Mouse (Mus musculus): ENCODE measurements at regions not wholly inside any gene's neighbourhood (a gene's known extent, or its start where the extent isn't known, plus 50 kb on each side); places are given as distances from the start of the nearest gene placed in this dataset.

DNA sequence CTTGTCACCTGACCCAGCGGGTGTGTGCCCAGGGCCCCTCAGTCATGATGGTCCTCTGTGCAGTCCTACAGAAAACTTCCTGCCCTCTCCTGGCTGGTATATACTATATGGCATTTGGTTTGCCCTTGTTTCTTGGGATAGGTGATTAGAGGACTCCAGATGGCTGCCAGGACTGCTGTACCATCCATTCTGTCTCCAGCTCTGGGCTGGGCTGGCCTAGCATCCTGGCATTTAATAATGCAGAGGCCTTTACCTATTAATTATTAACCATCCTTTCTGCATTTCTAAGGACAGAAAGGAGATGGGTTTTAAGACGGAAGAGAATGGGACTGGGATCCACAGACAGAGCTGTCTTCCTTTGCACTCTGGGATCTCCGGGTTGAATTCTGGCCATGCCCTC, 288.7 kb upstream of the Myt1l start:
- Histone ChIP-seq H3K4me3 (ENCODE audit: control insufficient read depth in 1 of 2, insufficient read depth in 1 of 2, low read depth in 2 of 2, low read length in 2 of 2) (no peak overlapping the region), H3K36me3 (ENCODE audit: control insufficient read depth in 1 of 2, insufficient read depth in 2 of 2, low read length in 2 of 2) (no peaks in the 10 kb centered on the region), H3K27ac (ENCODE audit: control insufficient read depth, low read depth, low read length) (no peak overlapping the region), H3K9ac (ENCODE audit: control insufficient read depth, low read depth, low read length, poor library complexity, severe bottlenecking) (no peak overlapping the region), H3K79me2 (ENCODE audit: control insufficient read depth, insufficient read depth, low read length, poor library complexity) (no peaks in the 10 kb centered on the region), H3K27me3 (ENCODE audit: control insufficient read depth in 1 of 2, insufficient read depth in 2 of 2, low read length in 2 of 2) (no peaks in the 10 kb centered on the region), H3K9me3 (replicated peaks; ENCODE audit: insufficient read depth, low read length) (no peaks in the 10 kb centered on the region), H3K4me1 (ENCODE audit: control insufficient read depth in 1 of 2, insufficient read depth in 2 of 2, low read length in 2 of 2) (no peaks in the 10 kb centered on the region)
- DNase-seq (ENCODE audit: low read depth, low spot score) = no peak
- TF ChIP-seq MEF2A (IDR thresholded peaks at IDR 0.05; ENCODE audit: extremely low read depth, insufficient replicate concordance, low read depth, low read length, poor library complexity, severe bottlenecking) = no peak
- TF ChIP-seq MYB (IDR thresholded peaks at IDR 0.05; ENCODE audit: low read depth, low read length) = no peak
- TF ChIP-seq RCOR1 (IDR thresholded peaks at IDR 0.05; ENCODE audit: low read depth, low read length) = no peak
- TF ChIP-seq EP300 (IDR thresholded peaks at IDR 0.05; ENCODE audit: low read depth in 1 of 2, low read length in 2 of 2) = no peak
- no peak for TF ChIP-seq CHD2 (IDR thresholded peaks at IDR 0.05; ENCODE audit: low read length)
- no peak for TF ChIP-seq USF2 (IDR thresholded peaks at IDR 0.05; ENCODE audit: borderline replicate concordance in 1 of 2, insufficient read depth in 1 of 2, low read depth in 1 of 2, low read length in 2 of 2)
- TF ChIP-seq POLR2AphosphoS2 (IDR thresholded peaks at IDR 0.05; ENCODE audit: low read length) = no peak
- no peak for TF ChIP-seq POLR2AphosphoS5 (IDR thresholded peaks at IDR 0.05; ENCODE audit: borderline replicate concordance, low read depth, low read length)
- TF ChIP-seq TBP (IDR thresholded peaks at IDR 0.05; ENCODE audit: low read depth, low read length) = no peak
- TF ChIP-seq GABPA (IDR thresholded peaks at IDR 0.05; ENCODE audit: low read depth, low read length) = no peak
- TF ChIP-seq MYC (IDR thresholded peaks at IDR 0.05; ENCODE audit: low read depth, low read length) = no peak
- TF ChIP-seq TAL1 (IDR thresholded peaks at IDR 0.05; ENCODE audit: low read length) = no peak
- no peak for TF ChIP-seq E2F4 (IDR thresholded peaks at IDR 0.05; ENCODE audit: borderline replicate concordance, low read depth, low read length)

DNA sequence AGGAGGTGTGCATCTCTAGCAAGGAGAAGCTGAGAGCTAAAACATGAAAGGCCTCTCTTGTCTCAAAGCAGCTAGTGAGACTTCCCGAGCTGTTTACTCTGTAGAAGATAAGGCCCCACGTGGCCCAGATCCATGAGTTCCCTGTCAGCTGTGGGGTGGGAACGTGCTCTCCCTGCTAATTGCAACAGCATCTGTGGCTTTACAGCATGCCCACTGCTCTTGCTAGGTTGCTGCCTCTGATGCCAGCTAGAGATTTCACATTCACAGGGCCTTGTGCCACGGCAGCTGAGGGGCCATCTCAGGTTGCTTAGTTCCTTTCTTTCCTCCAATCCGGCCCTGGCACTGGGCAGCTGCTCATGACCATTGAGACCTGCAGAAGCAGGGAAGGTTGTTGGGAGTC, 288.2 kb upstream of the Myt1l start:
- Histone ChIP-seq H3K79me2 (ENCODE audit: control insufficient read depth, insufficient read depth, low read length, poor library complexity) (no peaks in the 10 kb centered on the region), H3K9ac (ENCODE audit: control insufficient read depth, low read depth, low read length, poor library complexity, severe bottlenecking) (no peak overlapping the region), H3K9me3 (replicated peaks; ENCODE audit: insufficient read depth, low read length) (no peaks in the 10 kb centered on the region), H3K27me3 (ENCODE audit: control insufficient read depth in 1 of 2, insufficient read depth in 2 of 2, low read length in 2 of 2) (no peaks in the 10 kb centered on the region), H3K36me3 (ENCODE audit: control insufficient read depth in 1 of 2, insufficient read depth in 2 of 2, low read length in 2 of 2) (no peaks in the 10 kb centered on the region), H3K4me1 (ENCODE audit: control insufficient read depth in 1 of 2, insufficient read depth in 2 of 2, low read length in 2 of 2) (no peaks in the 10 kb centered on the region), H3K27ac (ENCODE audit: control insufficient read depth, low read depth, low read length) (no peak overlapping the region), H3K4me3 (ENCODE audit: control insufficient read depth in 1 of 2, insufficient read depth in 1 of 2, low read depth in 2 of 2, low read length in 2 of 2) (no peak overlapping the region)
- TF ChIP-seq NELFE (IDR thresholded peaks at IDR 0.05; ENCODE audit: low read depth, low read length) (no peak), CHD1 (IDR thresholded peaks at IDR 0.05; ENCODE audit: low read depth, low read length) (no peak), TCF12 (IDR thresholded peaks at IDR 0.05; ENCODE audit: low read depth, low read length) (no peak), MAX (IDR thresholded peaks at IDR 0.05; ENCODE audit: low read length) (no peak), USF1 (IDR thresholded peaks at IDR 0.05; ENCODE audit: low read depth, low read length) (no peak), SMC3 (IDR thresholded peaks at IDR 0.05; ENCODE audit: low read depth, low read length) (no peak), ZMIZ1 (IDR thresholded peaks at IDR 0.05; ENCODE audit: low read depth, low read length) (no peak), ZC3H11A (IDR thresholded peaks at IDR 0.05; ENCODE audit: low read depth, low read length) (no peak)
- DNase-seq (ENCODE audit: low read depth, low spot score) = no peak

All from MEL (cell line).